Mouse (Mus musculus): ENCODE measurements around the gene Lrrc45. TPM values are rescaled to one million over a fixed set of nuclear protein-coding genes. Genes with fewer than 3 reads are reported as not detected.
A peak's percentile ranks its signal among the peaks of the same experiment; 100 is the strongest.

Lrrc45 gene
- total and polyA plus RNA-seq, 3 experiments = 31.0 to 45.1 TPM; not detected in 1

- H3K27me3 ChIP-seq (ENCODE audit: control insufficient read depth in 1 of 2, insufficient read depth in 2 of 2, low read length in 2 of 2) = no peaks in the 10 kb centered on the region
- no peaks in the 10 kb centered on the region; a peak in 1 of 4 replicates for H3K36me3 ChIP-seq (ENCODE audit: control insufficient read depth in 1 of 2, insufficient read depth in 2 of 2, low read length in 2 of 2)
- H3K27ac ChIP-seq (ENCODE audit: control insufficient read depth, low read depth, low read length) = no peak overlapping the region
- H3K4me3 ChIP-seq (ENCODE audit: control insufficient read depth in 1 of 2, insufficient read depth in 1 of 2, low read depth in 2 of 2, low read length in 2 of 2) = no peak overlapping the region
- no peaks in the 10 kb centered on the region for H3K4me1 ChIP-seq (ENCODE audit: control insufficient read depth in 1 of 2, insufficient read depth in 2 of 2, low read length in 2 of 2)
- H3K9me3 ChIP-seq (replicated peaks; ENCODE audit: insufficient read depth, low read length) = no peaks in the 10 kb centered on the region
- H3K79me2 ChIP-seq (ENCODE audit: control insufficient read depth, insufficient read depth, low read length, poor library complexity) = no peaks in the 10 kb centered on the region
- DNase-seq (ENCODE audit: low read depth, low spot score) = no peak
- TF ChIP-seq TAL1 (IDR thresholded peaks at IDR 0.05; ENCODE audit: low read length) (no peak), ZNF384 (IDR thresholded peaks at IDR 0.05; ENCODE audit: low read depth, low read length) (no peak), TBP (IDR thresholded peaks at IDR 0.05; ENCODE audit: low read depth, low read length) (no peak), EP300 (IDR thresholded peaks at IDR 0.05; ENCODE audit: low read depth in 1 of 2, low read length in 2 of 2) (no peak), ETS1 (IDR thresholded peaks at IDR 0.05; ENCODE audit: low read depth, low read length) (no peak), TCF12 (IDR thresholded peaks at IDR 0.05; ENCODE audit: low read depth, low read length) (no peak), GABPA (IDR thresholded peaks at IDR 0.05; ENCODE audit: low read depth, low read length) (no peak), ZKSCAN1 (IDR thresholded peaks at IDR 0.05; ENCODE audit: low read depth, low read length) (no peak), MXI1 (IDR thresholded peaks at IDR 0.05; ENCODE audit: low read depth, low read length) (no peak), NRF1 (IDR thresholded peaks at IDR 0.05; ENCODE audit: insufficient read depth, low read depth, low read length, poor library complexity, severe bottlenecking) (no peak), USF2 (IDR thresholded peaks at IDR 0.05; ENCODE audit: borderline replicate concordance in 1 of 2, insufficient read depth in 1 of 2, low read depth in 1 of 2, low read length in 2 of 2) (no peak), GATA1 (IDR thresholded peaks at IDR 0.05; ENCODE audit: low read depth, low read length) (no peak), SIN3A (IDR thresholded peaks at IDR 0.05; ENCODE audit: low read length) (no peak), SMC3 (IDR thresholded peaks at IDR 0.05; ENCODE audit: low read depth, low read length) (no peak)
- no peak overlapping the region for H3K9ac ChIP-seq (ENCODE audit: control insufficient read depth, low read depth, low read length, poor library complexity, severe bottlenecking)
These were observed 18.1 kb upstream of the Lrrc45 start for GRCm38 (mm10) chr11:120695641-120696040.

GRCm38 (mm10) chr11:120696568-120696967, 17.2 kb upstream of the Lrrc45 start:
- H3K27ac ChIP-seq (ENCODE audit: control insufficient read depth, low read depth, low read length) = no peak overlapping the region
- no peaks in the 10 kb centered on the region for H3K79me2 ChIP-seq (ENCODE audit: control insufficient read depth, insufficient read depth, low read length, poor library complexity)
- H3K4me1 ChIP-seq (ENCODE audit: control insufficient read depth in 1 of 2, insufficient read depth in 2 of 2, low read length in 2 of 2) = no peaks in the 10 kb centered on the region
- H3K4me3 ChIP-seq (ENCODE audit: control insufficient read depth in 1 of 2, insufficient read depth in 1 of 2, low read depth in 2 of 2, low read length in 2 of 2) = no peak overlapping the region
- no peaks in the 10 kb centered on the region; a peak in 1 of 4 replicates for H3K36me3 ChIP-seq (ENCODE audit: control insufficient read depth in 1 of 2, insufficient read depth in 2 of 2, low read length in 2 of 2)
- no peaks in the 10 kb centered on the region for H3K9me3 ChIP-seq (replicated peaks; ENCODE audit: insufficient read depth, low read length)
- peak; percentile 48 for DNase-seq (ENCODE audit: low read depth, low spot score)
- H3K9ac ChIP-seq (ENCODE audit: control insufficient read depth, low read depth, low read length, poor library complexity, severe bottlenecking) = no peak overlapping the region
- no peaks in the 10 kb centered on the region for H3K27me3 ChIP-seq (ENCODE audit: control insufficient read depth in 1 of 2, insufficient read depth in 2 of 2, low read length in 2 of 2)
- no peak for TF ChIP-seq HCFC1 (IDR thresholded peaks at IDR 0.05; ENCODE audit: low read depth, low read length)
- TF ChIP-seq POLR2A (IDR thresholded peaks at IDR 0.05; ENCODE audit: control insufficient read depth in 1 of 2, insufficient read depth in 1 of 2, low read depth in 1 of 2, low read length in 2 of 2, poor library complexity in 1 of 2) = peak in 1 of 2 experiments; percentile 21; a peak in 1 of 4 replicates
- 0 out of 2 replicates have a peak, but pooled peaks have one; percentile 18 for TF ChIP-seq SMC3 (IDR thresholded peaks at IDR 0.05; ENCODE audit: low read depth, low read length)
- TF ChIP-seq EP300 (IDR thresholded peaks at IDR 0.05; ENCODE audit: low read depth in 1 of 2, low read length in 2 of 2) = no peak
- TF ChIP-seq CTCF (IDR thresholded peaks at IDR 0.05 in 2 of 3, conservative IDR thresholded peaks at IDR 0.05 in 1 of 3; ENCODE audit: control insufficient read depth in 1 of 3, insufficient read depth in 1 of 3, low read depth in 2 of 3, low read length in 3 of 3, poor library complexity in 1 of 3, severe bottlenecking in 1 of 3) = peak; percentile 50 to 67 (median 52)

Data from MEL (cell line).